Mouse (Mus musculus) large intestine, adult 2 months (tissue): ENCODE measurements around the gene Aco1. TPM values are rescaled to one million over a fixed set of nuclear protein-coding genes. Genes with fewer than 3 reads are reported as not detected.

Experiments used
- DNase-seq: peaks from one replicate; pipeline ENCODE4 v3.0.0-alpha.2; 2012; ENCODE audit warnings: low read depth, low spot score
- WGBS: fragments of 180-500 bp; shearing (Covaris S2); methylation state at CpG from one replicate; pipeline ENCODE4 v1.1.7; 2018; 5-methylcytosine and 5-hydroxymethylcytosine counted together
- polyA plus RNA-seq: library from polyadenylated mRNA; depleted of rRNA; stranded (reverse); fragments of >200 nt; gene quantifications from 2 replicates; pipeline ENCODE4 v1.2.3, GENCODE M21; 2012; rRNA removed

Aco1 gene
- polyA plus RNA-seq, 1 experiment, result 47.3 TPM

GRCm38 (mm10) chr4:40240272-40240744, 97.4 kb downstream of the Aco1 start:
- whole genome bisulfite sequencing, result 33% methylated on average over 5 of the region's 5 CpGs
- no peak for DNase-seq

- 62% methylated on average over 6 of the region's 6 CpGs for WGBS
- DNase-seq, result no peak
Observed at GRCm38 (mm10) chr4:40241928-40242327, 99.0 kb downstream of the Aco1 start.

- DNase-seq, result no peak
- WGBS, result 85% methylated on average over 4 of the region's 4 CpGs
Observed at GRCm38 (mm10) chr4:40243006-40243405, 100.1 kb downstream of the Aco1 start.

- no peak for DNase-seq
- 75% methylated on average over 8 of the region's 8 CpGs for WGBS
Observed at GRCm38 (mm10) chr4:40244035-40244434, 101.2 kb downstream of the Aco1 start.

Other genes starting within 250 kb of the Aco1 start
- 13.5 and 23.6 TPM in 2 replicates for gene Ddx58, start 96.7 kb downstream of the Aco1 start, polyA plus RNA-seq
- 9.0 and 10.6 TPM in 2 replicates for gene Smim27, start 126.5 kb downstream of the Aco1 start, polyA plus RNA-seq
- 2.8 and 4.2 TPM in 2 replicates for gene Topors, start 126.8 kb downstream of the Aco1 start, polyA plus RNA-seq
- 94.9 and 97.0 TPM in 2 replicates for gene Ndufb6, start 136.3 kb downstream of the Aco1 start, polyA plus RNA-seq